Mouse (Mus musculus) forebrain, postnatal 0 days (tissue): ENCODE measurements at regions not wholly inside any gene's neighbourhood (a gene's known extent, or its start where the extent isn't known, plus 50 kb on each side); places are given as distances from the start of the nearest gene placed in this dataset.

ENCODE experiments used
- ATAC-seq: fragments of 200-750 bp; cut with Nextera tagmentation; 2 replicates; pipeline ENCODE4 v1.8.0; 2017; ENCODE audit warnings: mild to moderate bottlenecking, moderate library complexity
- DNase-seq: peaks from one replicate; pipeline ENCODE4 v3.0.0-alpha.2; 2015
- H3K27ac ChIP-seq: fragments of 300-500 bp; sonication (generic); 2 replicates; pipeline ENCODE4 v1.5.1; 2014; ENCODE audit warnings: low read depth, mild to moderate bottlenecking, antibody characterized with exemption, low read length, moderate library complexity, mixed read lengths
- H3K27me3 ChIP-seq: fragments of 300-500 bp; sonication (generic); 2 replicates; pipeline ENCODE4 v1.6.1; 2014; ENCODE audit warnings: mild to moderate bottlenecking, low read length, mixed read lengths; ENCODE audit not compliant: insufficient read depth
- H3K36me3 ChIP-seq: fragments of 300-500 bp; sonication (generic); 2 replicates; pipeline ENCODE4 v1.6.1; 2014; ENCODE audit warnings: mild to moderate bottlenecking, moderate library complexity; ENCODE audit not compliant: insufficient read depth
- H3K4me1 ChIP-seq: fragments of 300-500 bp; sonication (generic); 2 replicates; pipeline ENCODE4 v1.6.1; 2014; ENCODE audit warnings: antibody characterized with exemption; ENCODE audit not compliant: insufficient read depth
- H3K4me2 ChIP-seq: fragments of 300-500 bp; sonication (generic); 2 replicates; pipeline ENCODE4 v1.6.1; 2014; ENCODE audit warnings: low read depth, mild to moderate bottlenecking, moderate library complexity
- H3K4me3 ChIP-seq: fragments of 300-500 bp; sonication (generic); 2 replicates; pipeline ENCODE4 v1.5.1; 2014; ENCODE audit warnings: low read depth, low read length, mixed read lengths
- H3K9ac ChIP-seq: fragments of 300-500 bp; sonication (generic); 2 replicates; pipeline ENCODE4 v1.6.1; 2014; ENCODE audit warnings: mild to moderate bottlenecking
- H3K9me3 ChIP-seq: fragments of 300-500 bp; sonication (generic); 2 replicates; pipeline ENCODE4 v1.6.1; 2016; ENCODE audit warnings: low read length
- CTCF ChIP-seq: sonication (generic); IDR thresholded peaks from 2 replicates; pipeline ENCODE4 v1.5.1; 2016; ENCODE audit warnings: antibody characterized with exemption, control low read depth, low read depth
- WGBS: fragments of 180-500 bp; shearing (Covaris S2); extraction: QIAGEN DNeasy Blood & Tissue Kit; methylation state at CpG from one replicate; pipeline ENCODE4 v1.1.7; 2014; 5-methylcytosine and 5-hydroxymethylcytosine counted together

DNA sequence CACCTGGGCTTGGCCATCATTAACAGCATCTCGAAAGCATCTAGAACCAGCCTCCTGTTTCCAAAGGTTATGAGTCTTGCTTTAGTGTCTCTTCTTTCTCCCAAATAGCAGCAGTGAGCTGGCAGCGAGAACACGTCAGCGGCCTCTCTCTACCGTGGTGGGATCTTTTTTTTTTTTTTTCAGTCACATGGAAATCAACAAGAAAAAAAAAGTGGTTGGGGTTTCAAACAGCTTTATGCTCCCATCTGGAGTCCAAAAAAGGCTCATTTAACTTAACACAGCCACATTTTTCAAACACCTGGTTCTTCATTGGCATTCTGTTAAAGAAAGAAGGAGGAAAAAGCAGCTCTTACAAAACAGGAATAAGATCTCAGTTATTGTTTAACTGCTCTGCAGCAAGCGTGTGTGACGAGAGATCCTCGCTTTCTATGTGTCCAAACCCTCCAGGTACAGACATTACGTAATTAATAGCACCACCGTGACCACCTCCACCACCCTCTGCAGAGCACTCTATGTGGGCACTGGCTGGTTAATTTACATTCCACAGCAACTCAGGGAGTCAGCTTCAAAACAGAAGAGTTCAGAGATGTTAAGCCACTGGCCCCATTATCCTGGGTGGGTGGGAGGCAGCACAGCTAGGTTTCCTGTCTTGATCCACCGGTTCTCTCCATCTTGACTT is 85.3 kb upstream of the Selenok start:
- ATAC-seq (peak; percentile 47), DNase-seq (peak; percentile 49)
- no peaks in the 10 kb centered on the region for H3K36me3 ChIP-seq
- H3K4me1 ChIP-seq, result no peaks in the 10 kb centered on the region
- 0 out of 2 replicates have a peak overlapping the region, but pooled peaks have one; percentile 10 for H3K27ac ChIP-seq
- H3K9ac ChIP-seq, result no peak overlapping the region
- H3K9me3 ChIP-seq, result no peaks in the 10 kb centered on the region
- 61% methylated on average over 11 of the region's 11 CpGs for WGBS
- H3K27me3 ChIP-seq, result no peaks in the 10 kb centered on the region
- H3K4me3 ChIP-seq, result no peak overlapping the region
- TF ChIP-seq CTCF, result no peak
- no peak overlapping the region for H3K4me2 ChIP-seq

DNA sequence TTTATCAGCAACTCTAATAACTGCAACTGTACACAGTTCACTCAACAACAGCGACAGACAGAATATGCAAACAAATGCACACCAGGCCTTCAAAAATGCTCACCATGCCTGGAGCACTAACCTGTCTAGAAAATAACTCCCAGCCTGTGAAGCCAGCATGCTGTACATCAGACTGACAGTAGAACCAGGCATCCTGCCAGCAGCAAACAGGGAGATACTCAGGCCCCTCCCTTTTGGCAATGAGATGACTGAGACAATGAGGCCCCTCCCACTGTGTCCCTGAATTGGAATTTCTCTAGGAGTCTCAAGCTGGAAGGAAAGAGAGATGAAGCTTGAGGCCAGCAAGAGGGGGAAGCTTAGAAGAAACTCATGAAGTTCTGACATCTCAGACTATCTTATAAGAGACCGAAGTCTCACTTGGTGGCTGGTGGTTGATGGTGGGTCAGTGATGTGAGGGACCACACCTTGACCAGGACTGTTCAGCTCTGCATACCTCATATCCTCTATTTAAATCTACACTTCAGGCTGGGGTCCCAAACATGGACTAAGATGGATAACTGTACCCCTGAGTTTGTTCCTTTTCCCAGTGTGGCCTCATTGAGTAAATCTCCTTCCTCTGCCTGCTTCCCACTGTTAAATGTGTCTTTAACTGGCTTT is 72.6 kb upstream of the Selenok start:
- 62% methylated on average over 2 of the region's 2 CpGs for WGBS
- Histone ChIP-seq H3K27ac (no peak overlapping the region), H3K4me1 (no peaks in the 10 kb centered on the region), H3K4me3 (no peak overlapping the region), H3K36me3 (no peaks in the 10 kb centered on the region), H3K27me3 (no peaks in the 10 kb centered on the region), H3K9me3 (no peaks in the 10 kb centered on the region), H3K4me2 (no peak overlapping the region), H3K9ac (no peak overlapping the region)
- ATAC-seq (peak; percentile 40; the same call in 1 of the 2 replicates), DNase-seq (peak; percentile 64)
- TF ChIP-seq CTCF, result no peak

DNA sequence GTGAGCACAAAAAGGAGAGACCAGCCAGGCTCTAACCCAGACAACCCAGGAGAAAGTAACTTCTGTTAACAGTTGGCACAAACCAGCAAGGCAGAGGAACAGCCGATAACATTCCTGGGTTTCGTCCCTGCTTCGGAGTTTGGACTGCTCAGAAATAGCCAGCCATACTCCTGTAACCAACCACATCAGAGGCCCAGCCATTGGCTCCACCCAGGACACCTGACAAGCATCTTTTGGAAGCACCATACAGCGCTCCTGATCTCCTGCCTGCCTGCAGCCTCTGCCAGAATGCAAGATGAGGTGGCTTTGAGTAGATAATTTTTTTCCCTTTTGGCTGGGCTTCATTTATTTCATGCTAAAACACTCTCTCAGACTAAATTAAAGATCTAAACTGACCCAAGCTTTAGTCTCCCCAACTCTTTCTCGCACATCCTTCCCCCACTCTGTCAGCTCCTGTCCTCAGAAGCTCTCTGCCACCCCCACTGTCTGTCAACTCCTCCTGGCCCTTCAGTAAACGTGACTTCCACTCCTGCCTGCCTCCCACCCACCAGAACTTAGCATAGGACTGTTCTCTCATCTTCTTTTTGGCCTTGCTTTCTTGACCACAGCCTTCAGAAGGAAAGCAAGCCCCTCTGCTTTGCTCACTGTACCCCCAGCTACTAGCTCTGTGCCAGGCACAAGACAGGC is 72.0 kb upstream of the Selenok start:
- H3K9ac ChIP-seq, result no peak overlapping the region
- 70% methylated on average over 6 of the region's 6 CpGs for WGBS
- H3K4me2 ChIP-seq, result no peak overlapping the region
- TF ChIP-seq CTCF, result no peak
- ATAC-seq (no peak), DNase-seq (no peak)
- H3K4me3 ChIP-seq, result no peak overlapping the region
- H3K36me3 ChIP-seq, result no peaks in the 10 kb centered on the region
- no peaks in the 10 kb centered on the region for H3K27me3 ChIP-seq
- H3K4me1 ChIP-seq, result no peaks in the 10 kb centered on the region
- H3K9me3 ChIP-seq, result no peaks in the 10 kb centered on the region
- no peak overlapping the region for H3K27ac ChIP-seq

DNA sequence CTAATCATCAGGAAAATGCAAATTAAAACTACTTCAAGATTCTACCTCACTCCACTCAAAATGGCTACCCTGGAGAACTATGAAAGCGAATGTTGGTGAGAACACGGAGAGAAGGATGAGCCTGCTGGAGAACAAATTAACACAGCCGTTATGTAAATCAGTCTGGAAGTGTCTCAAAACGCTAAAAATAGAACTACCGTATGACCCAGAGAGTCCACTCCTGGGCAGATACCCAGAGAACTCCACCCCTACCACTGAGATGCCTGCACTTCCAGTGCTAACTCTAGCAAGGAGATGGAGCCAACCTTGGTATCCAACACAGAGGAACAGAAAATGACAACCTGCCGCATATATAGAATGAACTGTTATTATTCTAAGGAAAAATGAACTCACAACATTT is 67.2 kb upstream of the Selenok start:
- no peak for ATAC-seq
- WGBS, result 54% methylated on average over 6 of the region's 6 CpGs
- Histone ChIP-seq H3K4me1 (no peaks in the 10 kb centered on the region), H3K9ac (no peak overlapping the region), H3K9me3 (no peaks in the 10 kb centered on the region), H3K4me2 (no peak overlapping the region), H3K27me3 (no peaks in the 10 kb centered on the region), H3K27ac (no peak overlapping the region), H3K4me3 (no peak overlapping the region), H3K36me3 (no peaks in the 10 kb centered on the region)
- no peak for DNase-seq
- TF ChIP-seq CTCF, result no peak

DNA sequence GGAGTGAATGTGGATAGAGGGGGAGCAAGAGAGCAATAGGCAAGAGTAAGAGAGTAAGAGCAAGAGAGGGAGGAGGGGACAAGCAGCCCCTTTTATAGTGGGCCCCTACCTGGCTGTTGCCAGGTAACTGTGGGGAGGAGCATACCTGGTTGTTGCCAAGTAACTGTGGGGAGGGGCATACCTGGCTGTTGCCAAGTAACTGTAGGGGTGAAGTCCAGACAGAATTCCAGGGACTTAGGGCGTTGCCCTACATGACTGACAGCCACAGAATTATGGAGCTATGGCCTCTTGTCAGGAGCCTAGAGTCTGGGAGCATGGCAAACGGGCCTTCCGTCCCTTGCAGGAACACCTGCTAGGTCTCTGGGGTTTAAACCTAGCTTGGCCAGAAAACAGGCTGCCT is 64.5 kb upstream of the Selenok start:
- WGBS, result 81% methylated on average over 3 of the region's 3 CpGs
- H3K4me3 ChIP-seq, result no peak overlapping the region
- H3K4me1 ChIP-seq, result no peaks in the 10 kb centered on the region
- H3K9me3 ChIP-seq, result no peaks in the 10 kb centered on the region
- TF ChIP-seq CTCF, result no peak
- no peak overlapping the region for H3K9ac ChIP-seq
- H3K36me3 ChIP-seq, result no peaks in the 10 kb centered on the region
- DNase-seq (no peak), ATAC-seq (no peak)
- H3K27ac ChIP-seq, result no peak overlapping the region
- H3K4me2 ChIP-seq, result no peak overlapping the region
- no peaks in the 10 kb centered on the region for H3K27me3 ChIP-seq

DNA sequence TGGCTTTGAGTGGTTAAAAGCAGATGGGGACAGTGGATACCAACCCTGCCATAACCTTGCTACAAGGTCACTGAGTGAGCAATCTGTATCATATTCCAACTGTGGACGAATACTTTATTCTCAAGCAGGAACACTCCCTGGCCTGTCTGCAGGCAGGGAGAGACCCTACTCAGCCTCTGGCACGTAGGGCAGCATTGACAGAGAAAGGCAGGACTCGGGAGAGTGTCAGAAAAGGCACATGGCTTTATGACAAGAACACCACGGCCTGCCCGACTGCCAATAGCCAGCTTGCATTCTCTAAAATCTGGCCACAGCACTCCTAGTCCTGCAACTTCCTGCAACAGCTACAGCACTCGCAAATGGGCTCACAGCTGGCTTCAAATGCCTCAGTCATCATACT is 63.3 kb upstream of the Selenok start:
- Histone ChIP-seq H3K4me1 (no peaks in the 10 kb centered on the region), H3K4me2 (no peak overlapping the region), H3K27me3 (no peaks in the 10 kb centered on the region), H3K9ac (no peak overlapping the region), H3K36me3 (no peaks in the 10 kb centered on the region), H3K27ac (no peak overlapping the region), H3K4me3 (no peak overlapping the region), H3K9me3 (no peaks in the 10 kb centered on the region)
- ATAC-seq, result no peak
- DNase-seq, result no peak
- WGBS, result 85% methylated on average over 6 of the region's 6 CpGs
- TF ChIP-seq CTCF, result no peak

DNA sequence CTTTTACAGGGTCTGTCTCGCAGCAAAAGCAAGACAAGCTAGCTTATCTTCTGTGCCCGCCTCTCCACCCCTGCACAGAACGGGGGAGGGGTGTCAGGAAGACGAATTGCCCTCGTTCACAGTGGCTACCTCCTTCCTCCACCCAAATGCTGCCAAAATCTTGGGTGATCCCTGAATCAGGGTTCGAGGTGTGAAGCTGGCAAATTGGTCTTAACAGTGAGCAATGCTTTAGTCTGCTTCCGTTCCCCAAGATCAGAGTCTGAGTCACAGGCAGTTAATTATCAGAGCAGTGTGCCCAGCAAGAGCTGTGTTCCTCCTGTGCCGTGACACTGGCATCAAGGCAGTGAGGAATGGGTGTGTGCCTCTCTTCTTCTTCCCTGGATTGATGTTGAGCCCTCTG is 58.4 kb upstream of the Selenok start:
- H3K4me2 ChIP-seq, result no peak overlapping the region
- no peaks in the 10 kb centered on the region for H3K4me1 ChIP-seq
- no peak for DNase-seq
- H3K9me3 ChIP-seq, result no peaks in the 10 kb centered on the region
- no peaks in the 10 kb centered on the region for H3K36me3 ChIP-seq
- no peak for ATAC-seq
- H3K27ac ChIP-seq, result no peak overlapping the region
- TF ChIP-seq CTCF, result no peak
- no peak overlapping the region for H3K9ac ChIP-seq
- H3K4me3 ChIP-seq, result no peak overlapping the region
- 61% methylated on average over 8 of the region's 8 CpGs for WGBS
- no peaks in the 10 kb centered on the region for H3K27me3 ChIP-seq
